Mouse (Mus musculus) heart, embryonic 15.5 days (tissue): Measurements from ENCODE around the gene Usmg5. TPM values are rescaled to one million over a fixed set of nuclear protein-coding genes. Genes with fewer than 3 reads are reported as not detected.
"Not testable (repeated sequence)": the region's sequence is repeated elsewhere in the genome, so short reads cannot be mapped to it uniquely, and the experiment has no call there.

Experiments used
- ATAC-seq: fragments of 200-750 bp; cut with Nextera tagmentation; replicated peaks from 2 replicates; pipeline ENCODE4 v1.8.0; 2017; ENCODE audit warnings: low read depth, moderate TSS enrichment; ENCODE audit not compliant: insufficient number of reproducible peaks, insufficient read depth, low FRiP score
- H3K27ac ChIP-seq: fragments of 300-500 bp; sonication (generic); 2 replicates; pipeline ENCODE4 v1.5.1; 2015; ENCODE audit warnings: mild to moderate bottlenecking, inconsistent platforms
- H3K27me3 ChIP-seq: fragments of 300-500 bp; sonication (generic); 2 replicates; pipeline ENCODE4 v1.6.1; 2015; ENCODE audit warnings: inconsistent platforms
- H3K36me3 ChIP-seq: fragments of 300-500 bp; sonication (generic); 2 replicates; pipeline ENCODE4 v1.6.1; 2015; ENCODE audit warnings: mild to moderate bottlenecking, inconsistent platforms
- H3K4me1 ChIP-seq: fragments of 300-500 bp; sonication (generic); replicated peaks from 2 replicates; pipeline ENCODE4 v1.6.1; 2015; ENCODE audit warnings: inconsistent platforms
- H3K4me2 ChIP-seq: fragments of 300-500 bp; sonication (generic); 2 replicates; pipeline ENCODE4 v1.6.1; 2015; ENCODE audit warnings: inconsistent platforms, mild to moderate bottlenecking, moderate library complexity
- H3K4me3 ChIP-seq: fragments of 300-500 bp; sonication (generic); 2 replicates; pipeline ENCODE4 v1.5.1; 2015; ENCODE audit warnings: mild to moderate bottlenecking, inconsistent platforms
- H3K9ac ChIP-seq: fragments of 300-500 bp; sonication (generic); 2 replicates; pipeline ENCODE4 v1.6.1; 2015; ENCODE audit warnings: mild to moderate bottlenecking, inconsistent platforms
- H3K9me3 ChIP-seq: fragments of 300-500 bp; sonication (generic); replicated peaks from 2 replicates; pipeline ENCODE4 v1.6.1; 2016; ENCODE audit warnings: inconsistent platforms
- WGBS: fragments of 180-500 bp; shearing (Covaris S2); methylation state at CpG from one replicate; pipeline ENCODE4 v1.1.7; 2015; ENCODE audit warnings: mixed read lengths; 5-methylcytosine and 5-hydroxymethylcytosine counted together
- polyA plus RNA-seq: library from polyadenylated mRNA; unstranded; fragments of >200 nt; fragmentation: Nextera tagmentation; extraction: Ambion mirVana; gene quantifications from 2 replicates; pipeline ENCODE4 v1.2.1, GENCODE M21; 2015

Gene Usmg5
- polyA plus RNA-seq = 1,922 and 3,380 TPM in 2 replicates

DNA sequence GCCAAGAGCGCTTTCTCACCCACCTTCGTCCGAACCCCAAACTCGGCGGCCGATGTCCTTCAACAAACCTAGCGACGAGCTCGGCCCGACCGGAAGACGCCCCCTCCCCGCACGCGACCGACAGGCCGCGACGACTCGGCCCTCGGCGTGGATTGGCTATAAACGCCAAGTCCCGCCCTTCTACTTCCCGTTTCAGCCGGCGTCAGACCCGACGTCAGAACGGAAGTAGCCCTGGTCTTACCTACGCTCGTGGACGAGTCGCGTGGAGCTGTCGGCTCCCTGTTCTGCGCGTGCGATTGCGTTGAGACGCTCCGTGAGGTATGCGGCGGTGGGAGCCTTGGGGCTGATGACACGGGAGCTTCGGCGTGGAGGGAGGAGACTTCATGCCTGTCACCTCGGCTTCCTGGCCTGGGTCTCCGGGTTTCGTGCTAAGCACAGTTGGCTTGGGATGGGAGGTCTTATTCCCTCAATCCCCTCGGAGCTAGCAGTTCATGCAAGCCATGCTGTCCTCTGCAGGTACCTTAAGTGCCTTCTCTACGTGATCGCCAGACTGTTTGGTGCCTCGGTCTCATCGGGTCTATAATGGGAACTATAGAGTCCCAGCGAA is at the start of gene Usmg5, which contains the start of gene Pdcd11:
Usmg5 (minus strand) TSS at position 98 of the 607 bp plus-strand sequence.
Pdcd11 (plus strand) TSS at position 219 of the 607 bp plus-strand sequence.
- peak within 1 kb of the TSS; percentile 80 for H3K4me3 ChIP-seq
- peak; percentile 99 for ATAC-seq
- peak within 1 kb of the TSS; percentile 93 for H3K27ac ChIP-seq
- peak within 1 kb of the TSS; percentile 97 for H3K9ac ChIP-seq
- peak within 1 kb of the TSS; percentile 66 for H3K4me2 ChIP-seq
- H3K27me3 ChIP-seq = no peaks in the 10 kb centered on the region
- WGBS = under 1% methylated on average over 56 of the region's 56 CpGs
- peaks cover 22% of the 10 kb centered on the region for H3K4me1 ChIP-seq
- H3K9me3 ChIP-seq = no peaks in the 10 kb centered on the region
- peaks cover 22% of the 10 kb centered on the region for H3K36me3 ChIP-seq

DNA sequence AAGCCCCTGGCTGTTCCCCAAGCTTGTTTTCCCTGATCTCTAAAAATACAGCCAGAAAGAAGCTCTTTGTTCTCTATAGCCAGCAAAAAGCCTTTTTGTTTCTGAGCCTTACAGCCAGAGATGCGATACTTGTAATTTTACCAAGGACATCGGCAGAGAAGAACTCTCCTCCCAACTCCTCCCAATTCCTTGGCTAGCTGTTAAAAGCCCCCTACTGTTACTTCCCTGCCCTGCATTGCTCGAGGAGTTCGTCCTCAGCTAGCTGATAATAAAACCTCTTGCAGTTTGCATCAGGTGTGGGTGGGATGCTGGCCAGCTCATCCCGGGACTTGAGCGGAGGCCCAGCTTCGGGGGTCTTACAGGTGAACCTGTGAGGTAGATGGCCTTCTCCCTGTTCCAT is 49.2 kb upstream of the Usmg5 start:
- not testable (repeated sequence) for H3K27me3 ChIP-seq
- 35% methylated on average over 7 of the region's 7 CpGs for WGBS

DNA sequence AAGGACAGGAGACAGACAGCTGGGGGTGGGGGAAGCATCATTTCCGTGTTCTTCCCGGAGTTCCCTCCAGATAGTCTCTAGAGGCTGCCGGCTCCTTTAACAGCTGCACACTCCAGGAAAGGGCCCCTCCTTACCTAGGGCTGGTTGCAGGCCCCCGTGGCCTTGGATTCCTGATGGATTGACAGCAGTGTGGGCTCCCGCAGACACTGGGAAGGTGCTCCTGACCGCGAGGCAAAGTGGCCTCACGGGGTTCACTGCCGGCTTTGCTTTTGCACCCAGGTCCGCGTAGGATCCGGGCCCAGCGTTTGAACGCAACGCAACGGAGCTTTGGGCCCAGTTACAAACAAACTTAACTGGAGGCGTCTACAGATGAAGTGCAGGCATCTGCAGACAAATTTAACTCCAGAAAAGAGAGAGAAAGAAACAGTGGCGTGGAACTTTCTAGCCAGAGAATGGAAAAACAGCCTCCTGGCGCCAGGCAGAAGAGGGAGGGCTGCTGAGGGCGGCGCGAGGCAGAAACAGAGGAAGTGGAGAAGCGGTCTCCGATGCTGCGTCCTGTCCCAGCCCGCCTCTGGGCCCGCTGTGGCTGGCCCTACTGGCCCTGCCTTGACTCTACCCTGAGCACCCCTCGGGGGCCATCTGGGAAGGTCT is 47.4 kb upstream of the Usmg5 start, which contains the start of gene Calhm2:
Calhm2 (minus strand) TSS at position 524 of the 651 bp plus-strand sequence.
- Histone ChIP-seq H3K36me3 (peaks cover 9% of the 10 kb centered on the region; the same call in 1 of the 2 replicates), H3K4me2 (peak within 1 kb of the TSS; percentile 76), H3K9ac (peak within 1 kb of the TSS; percentile 68), H3K4me3 (peak within 1 kb of the TSS; percentile 55), H3K4me1 (peaks cover 31% of the 10 kb centered on the region), H3K27ac (peak within 1 kb of the TSS; percentile 85), H3K27me3 (no peaks in the 10 kb centered on the region), H3K9me3 (no peaks in the 10 kb centered on the region)
- WGBS = 1% methylated on average over 28 of the region's 28 CpGs
- ATAC-seq = peak; percentile 83

More for the DNA sequence above, 49.2 kb upstream of the Usmg5 start:
- peaks cover 31% of the 10 kb centered on the region for H3K4me1 ChIP-seq
- not testable (repeated sequence) for H3K4me3 ChIP-seq, H3K9me3 ChIP-seq, H3K36me3 ChIP-seq, H3K27ac ChIP-seq, H3K9ac ChIP-seq, ATAC-seq, H3K4me2 ChIP-seq

GRCm38 (mm10) chr19:47137051-47137581 is 46.7 kb upstream of the Usmg5 start:
- 8% methylated on average over 6 of the region's 6 CpGs for WGBS
- peak overlapping the region; percentile 55 for H3K4me3 ChIP-seq

GRCm38 (mm10) chr19:47136170-47136569 is 45.7 kb upstream of the Usmg5 start:
- Histone ChIP-seq H3K36me3 (peaks cover 22% of the 10 kb centered on the region; the same call in 1 of the 2 replicates), H3K27me3 (no peaks in the 10 kb centered on the region), H3K4me2 (0 out of 2 replicates have a peak overlapping the region, but pooled peaks have one; percentile 76), H3K9ac (no peak overlapping the region), H3K4me1 (peaks cover 31% of the 10 kb centered on the region), H3K9me3 (no peaks in the 10 kb centered on the region), H3K4me3 (no peak overlapping the region), H3K27ac (no peak overlapping the region)
- ATAC-seq = no peak
- WGBS = 86% methylated on average over 5 of the region's 5 CpGs

More at GRCm38 (mm10) chr19:47137051-47137581, 46.7 kb upstream of the Usmg5 start:
- no peaks in the 10 kb centered on the region for H3K9me3 ChIP-seq
- H3K4me1 ChIP-seq = peaks cover 31% of the 10 kb centered on the region
- peak; percentile 20; the same call in 1 of the 2 replicates for ATAC-seq
- peak overlapping the region; percentile 68 for H3K9ac ChIP-seq
- peak overlapping the region; percentile 76 for H3K4me2 ChIP-seq
- peaks cover 14% of the 10 kb centered on the region; the same call in 1 of the 2 replicates for H3K36me3 ChIP-seq
- peak overlapping the region; percentile 85 for H3K27ac ChIP-seq
- no peaks in the 10 kb centered on the region for H3K27me3 ChIP-seq

GRCm38 (mm10) chr19:47135568-47135967 is 45.1 kb upstream of the Usmg5 start:
- ATAC-seq = no peak
- H3K36me3 ChIP-seq = peaks cover 28% of the 10 kb centered on the region; the same call in 1 of the 2 replicates
- H3K4me2 ChIP-seq = no peak overlapping the region
- no peak overlapping the region for H3K27ac ChIP-seq
- no peak overlapping the region for H3K9ac ChIP-seq
- H3K4me1 ChIP-seq = peaks cover 31% of the 10 kb centered on the region
- WGBS = 90% methylated on average over 17 of the region's 17 CpGs
- no peaks in the 10 kb centered on the region for H3K27me3 ChIP-seq
- H3K9me3 ChIP-seq = no peaks in the 10 kb centered on the region
- no peak overlapping the region for H3K4me3 ChIP-seq

DNA sequence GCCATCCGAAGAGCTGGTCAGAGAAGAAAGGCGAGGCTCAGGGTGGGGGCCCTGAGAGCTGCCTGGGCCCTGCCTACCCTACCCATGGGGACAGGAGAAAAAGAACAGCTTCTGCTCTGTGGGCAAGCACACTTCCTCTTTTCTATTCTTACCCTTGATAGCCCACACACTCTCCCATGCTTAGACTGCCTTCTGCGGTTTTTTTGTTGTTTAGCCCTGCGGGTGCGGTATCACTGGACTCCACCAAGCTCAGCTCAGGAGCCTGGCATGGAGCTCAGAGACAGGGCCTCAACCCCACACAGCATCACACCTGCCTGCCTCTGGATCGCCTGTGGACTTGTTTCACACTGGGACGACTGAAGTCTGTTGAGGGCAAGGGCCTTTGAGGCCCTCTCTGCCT is 42.7 kb upstream of the Usmg5 start:
- H3K4me1 ChIP-seq = peaks cover 23% of the 10 kb centered on the region
- no peak for ATAC-seq
- H3K27me3 ChIP-seq = no peaks in the 10 kb centered on the region
- H3K27ac ChIP-seq = no peak overlapping the region
- peaks cover 52% of the 10 kb centered on the region for H3K36me3 ChIP-seq
- no peak overlapping the region for H3K4me3 ChIP-seq
- WGBS = 86% methylated on average over 7 of the region's 7 CpGs
- no peak overlapping the region for H3K4me2 ChIP-seq
- H3K9ac ChIP-seq = no peak overlapping the region
- no peaks in the 10 kb centered on the region for H3K9me3 ChIP-seq

- no peak overlapping the region for H3K27ac ChIP-seq
- H3K4me3 ChIP-seq = no peak overlapping the region
- no peaks in the 10 kb centered on the region for H3K9me3 ChIP-seq
- H3K36me3 ChIP-seq = peaks cover 73% of the 10 kb centered on the region
- no peaks in the 10 kb centered on the region for H3K27me3 ChIP-seq
- no peak overlapping the region for H3K4me2 ChIP-seq
- H3K4me1 ChIP-seq = no peaks in the 10 kb centered on the region
- WGBS = 93% methylated on average over 15 of the region's 15 CpGs
- ATAC-seq = no peak
- no peak overlapping the region for H3K9ac ChIP-seq
Measured at GRCm38 (mm10) chr19:47130551-47131125, 40.2 kb upstream of the Usmg5 start.

DNA sequence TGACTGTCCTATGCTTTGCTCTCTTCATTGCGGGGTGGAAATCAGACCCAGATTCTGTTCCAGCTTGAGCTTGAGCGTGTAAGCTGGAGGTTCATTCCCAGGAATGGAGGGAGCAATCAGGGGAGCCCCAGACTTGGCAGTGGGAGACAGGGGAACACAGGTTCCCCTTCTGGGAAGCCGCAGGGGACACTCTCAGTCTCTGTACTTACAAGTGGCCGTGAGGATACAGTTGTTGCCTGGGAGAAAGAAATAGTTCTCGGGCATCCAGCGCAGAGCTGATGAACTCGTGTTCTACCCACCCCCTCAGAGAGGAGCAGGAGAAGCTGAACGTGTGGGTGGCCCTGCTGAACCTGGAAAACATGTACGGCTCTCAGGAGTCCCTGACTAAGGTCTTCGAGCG is 38.4 kb upstream of the Usmg5 start:
- H3K4me2 ChIP-seq = no peak overlapping the region
- H3K27me3 ChIP-seq = no peaks in the 10 kb centered on the region
- H3K9me3 ChIP-seq = no peaks in the 10 kb centered on the region
- peaks cover 10% of the 10 kb centered on the region for H3K4me1 ChIP-seq
- ATAC-seq = no peak
- H3K27ac ChIP-seq = no peak overlapping the region
- 89% methylated on average over 11 of the region's 11 CpGs for WGBS
- no peak overlapping the region for H3K4me3 ChIP-seq
- H3K9ac ChIP-seq = no peak overlapping the region
- peaks cover 84% of the 10 kb centered on the region for H3K36me3 ChIP-seq

DNA sequence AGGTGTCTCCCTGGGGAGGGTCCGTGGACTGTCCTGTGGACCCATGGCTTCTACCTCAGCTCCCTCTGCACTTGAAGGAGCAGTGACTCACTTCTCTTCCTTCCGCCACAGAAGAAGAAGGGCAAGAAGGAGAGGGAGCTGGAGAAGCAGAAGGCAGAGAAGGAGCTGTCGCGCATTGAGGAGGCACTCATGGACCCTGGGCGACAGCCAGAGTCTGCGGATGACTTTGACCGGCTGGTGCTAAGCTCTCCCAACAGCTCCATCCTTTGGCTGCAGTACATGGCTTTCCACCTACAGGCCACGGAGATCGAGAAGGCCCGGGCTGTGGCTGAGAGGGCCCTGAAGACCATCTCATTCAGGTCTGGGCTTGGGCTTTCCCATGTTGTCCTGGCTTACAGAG is 37.7 kb upstream of the Usmg5 start:
- 90% methylated on average over 10 of the region's 10 CpGs for WGBS
- no peak overlapping the region for H3K4me3 ChIP-seq
- H3K36me3 ChIP-seq = peaks cover 78% of the 10 kb centered on the region
- no peak for ATAC-seq
- H3K9ac ChIP-seq = no peak overlapping the region
- peaks cover 13% of the 10 kb centered on the region for H3K4me1 ChIP-seq
- H3K27me3 ChIP-seq = no peaks in the 10 kb centered on the region
- no peak overlapping the region for H3K4me2 ChIP-seq
- H3K27ac ChIP-seq = no peak overlapping the region
- no peaks in the 10 kb centered on the region for H3K9me3 ChIP-seq

DNA sequence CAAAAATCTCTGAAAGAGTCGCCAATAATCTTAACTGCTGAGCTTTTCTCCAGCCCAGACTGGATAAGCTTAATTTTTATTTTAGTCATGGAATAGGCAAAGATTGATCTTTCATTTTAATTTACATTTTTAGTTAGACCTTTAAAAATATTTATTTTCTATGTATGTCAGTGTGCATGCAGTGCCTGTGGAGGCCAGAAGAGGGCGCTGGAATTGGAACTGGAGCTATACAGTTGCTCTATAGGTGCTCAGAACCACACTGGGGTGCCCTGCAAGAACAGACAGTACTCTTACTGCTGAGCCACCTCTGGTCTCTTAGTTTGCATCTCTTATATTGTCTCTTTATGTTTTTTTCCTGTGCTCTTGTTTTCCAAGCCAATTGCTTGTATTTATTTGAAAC is 32.4 kb upstream of the Usmg5 start:
- Histone ChIP-seq H3K9ac (no peak overlapping the region), H3K27me3 (no peaks in the 10 kb centered on the region), H3K4me2 (no peak overlapping the region), H3K4me3 (no peak overlapping the region), H3K9me3 (no peaks in the 10 kb centered on the region), H3K36me3 (peaks cover 47% of the 10 kb centered on the region), H3K4me1 (peaks cover 13% of the 10 kb centered on the region), H3K27ac (no peak overlapping the region)
- ATAC-seq = no peak
- WGBS = 23% methylated on average over 2 of the region's 2 CpGs
